Mouse (Mus musculus) lung, postnatal 36 days (tissue): ENCODE data around the gene Sdhaf3.

ENCODE experiments used
- DNase-seq: peaks from one replicate; pipeline ENCODE4 v3.0.0; 2022; ENCODE audit warnings: mixed read lengths

Sdhaf3 gene

GRCm38 (mm10) chr6:7069463-7069862 lies 113.7 kb downstream of the Sdhaf3 start:
- DNase-seq: no peak

DNA sequence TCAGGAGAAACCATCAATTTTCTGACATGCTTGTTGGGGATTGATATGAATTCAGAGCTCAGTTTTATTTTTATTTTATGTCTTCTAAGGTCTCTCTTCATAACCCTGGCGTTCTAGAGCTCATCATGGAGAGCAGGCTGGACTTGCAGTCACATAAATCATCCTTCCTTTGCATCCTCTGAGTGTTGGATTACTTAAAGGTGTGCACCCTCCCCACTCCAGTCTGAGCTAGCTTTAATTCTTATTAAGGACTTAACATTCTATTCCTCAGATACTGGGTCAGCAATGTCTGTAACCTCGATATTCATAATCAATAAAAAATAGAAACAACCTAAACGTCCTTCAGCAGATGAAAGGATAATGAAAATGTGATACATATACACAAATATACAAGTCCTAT lies 126.2 kb downstream of the Sdhaf3 start:
- no peak for DNase-seq

DNA sequence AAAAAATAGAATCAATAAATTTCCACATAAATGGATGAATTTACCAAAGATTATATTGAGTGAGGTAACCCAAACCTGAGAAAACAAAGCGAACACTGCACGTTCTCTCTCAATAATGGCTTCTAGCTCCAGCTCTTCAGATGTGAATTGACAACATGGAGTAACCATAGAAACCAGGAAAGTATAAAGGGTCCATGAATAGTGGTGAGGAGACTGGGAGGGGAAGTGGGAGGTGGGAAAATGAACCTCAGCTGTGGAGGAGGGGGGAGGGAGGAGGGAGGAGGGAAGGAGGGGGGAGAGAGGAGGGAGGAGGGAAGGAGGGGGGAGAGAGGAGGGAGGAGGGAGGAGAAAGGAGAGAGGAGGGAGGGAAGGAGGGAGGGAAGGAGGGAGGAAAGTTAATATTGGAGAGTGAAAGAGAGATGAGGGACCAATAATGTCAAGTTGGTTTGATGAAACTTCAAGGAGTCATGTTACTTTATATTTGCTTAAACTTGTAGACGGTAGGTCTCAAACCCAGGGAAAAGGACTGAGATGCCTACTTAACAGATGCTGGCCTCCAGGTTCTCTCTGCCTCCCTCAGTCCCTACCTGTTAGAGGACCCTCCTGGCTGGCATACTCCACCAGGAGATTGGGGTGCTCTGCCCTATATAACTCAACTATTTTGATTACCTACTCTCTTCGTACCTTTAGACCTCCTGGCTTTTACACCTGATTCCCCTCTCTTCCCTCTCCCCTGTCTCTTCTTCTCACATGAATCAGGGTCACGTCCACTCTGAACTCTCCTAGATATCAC lies 126.9 kb downstream of the Sdhaf3 start:
- no peak for DNase-seq

DNA sequence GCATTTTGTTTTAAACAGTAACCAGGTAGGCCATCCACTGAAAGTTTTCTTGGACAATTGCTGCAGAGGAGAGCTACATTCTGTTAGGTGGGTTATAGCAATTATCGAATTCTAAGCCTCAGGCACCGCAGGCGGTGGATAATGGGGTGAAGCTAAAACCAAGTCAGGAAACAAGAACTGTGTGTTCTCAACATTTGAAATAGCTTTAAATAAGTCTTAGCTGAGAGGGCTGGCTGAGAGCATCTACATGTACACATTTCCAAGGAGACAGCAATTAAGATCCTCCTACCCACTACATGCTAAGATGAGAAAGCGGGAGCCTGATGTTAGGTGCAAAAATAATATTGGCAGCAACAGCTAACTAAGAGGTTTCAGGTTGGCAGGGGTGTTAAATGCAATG lies 127.9 kb downstream of the Sdhaf3 start:
- no peak for DNase-seq

DNA sequence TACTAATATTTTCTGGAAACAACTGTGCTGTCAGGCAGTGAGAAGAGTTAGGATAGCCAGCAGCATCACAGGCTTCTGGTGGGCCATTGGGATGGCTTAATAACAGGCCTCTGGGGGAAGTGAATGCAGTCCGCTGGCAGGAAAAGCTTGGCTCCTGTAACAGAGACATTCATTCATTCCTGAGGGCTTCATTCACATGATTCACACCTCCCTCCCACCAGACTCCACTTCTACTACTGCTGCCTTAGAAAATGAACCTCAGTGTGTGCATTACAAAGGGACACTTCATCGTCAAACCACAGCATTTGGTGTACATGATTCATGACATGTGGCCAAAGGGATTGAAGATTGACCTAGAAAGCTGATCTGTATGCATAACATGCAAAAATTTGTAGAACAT lies 128.6 kb downstream of the Sdhaf3 start:
- DNase-seq: no peak

GRCm38 (mm10) chr6:7085506-7085905 lies 129.7 kb downstream of the Sdhaf3 start:
- no peak for DNase-seq

GRCm38 (mm10) chr6:7092094-7092493 lies 136.3 kb downstream of the Sdhaf3 start:
- no peak for DNase-seq
